Mouse (Mus musculus): ENCODE data around the gene Polr2g. TPM values are rescaled to one million over a fixed set of nuclear protein-coding genes. Genes with fewer than 3 reads are reported as not detected.

The Polr2g gene
- polyA plus RNA-seq, 1 experiment = 178 TPM

DNA sequence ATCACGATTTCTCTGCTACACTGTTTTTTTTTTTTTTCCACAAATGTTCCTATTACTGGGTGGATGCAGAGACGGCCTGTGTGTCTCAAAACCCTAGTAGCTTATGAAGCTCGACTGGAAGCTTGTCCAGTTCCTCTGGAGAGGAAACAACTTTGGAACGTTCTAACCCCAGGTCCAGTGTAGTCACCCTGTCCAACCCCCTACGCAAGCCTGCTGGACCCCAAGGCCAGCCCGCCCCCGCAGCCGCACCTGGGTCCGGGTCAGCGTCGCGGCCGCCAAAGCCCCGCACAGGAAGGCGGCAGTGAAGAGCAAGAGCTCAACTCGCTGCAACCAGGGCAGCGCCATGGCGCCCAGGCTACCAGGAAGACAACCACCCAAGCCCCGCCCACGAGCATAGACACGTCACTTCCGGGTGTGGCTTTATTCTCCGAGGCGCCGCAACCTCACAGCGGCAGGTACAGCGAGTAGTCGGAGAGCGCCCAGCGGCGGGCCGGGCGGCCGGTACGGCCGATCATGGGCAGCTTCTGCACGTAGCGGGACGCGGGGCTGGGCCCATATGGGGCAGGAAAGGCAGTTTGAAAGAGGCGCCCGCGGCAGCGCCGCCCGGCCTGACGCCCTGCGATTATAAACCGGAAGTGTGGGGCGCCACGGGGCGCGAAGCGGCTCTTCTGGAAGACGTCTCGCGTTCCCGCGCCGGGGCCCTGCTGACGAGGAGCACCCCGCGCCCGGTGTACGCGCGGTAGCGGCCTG is 24.1 kb downstream of the Polr2g start, which contains the start of gene Tmem179b:
Gene Tmem179b, minus strand, starts transcription at position 382 of the 750 bp plus-strand sequence.
- no peaks in the 10 kb centered on the region for H3K27me3 ChIP-seq (ENCODE audit: control insufficient read depth, insufficient read depth, insufficient read length)
- TF ChIP-seq MYOG (IDR thresholded peaks at IDR 0.05; ENCODE audit: control insufficient read depth, extremely low read depth, insufficient read length) = no peak
- no peak for TF ChIP-seq USF1 (IDR thresholded peaks at IDR 0.05; ENCODE audit: low read depth)
- TF ChIP-seq FOSL1 (IDR thresholded peaks at IDR 0.05; ENCODE audit: insufficient read depth, low read length, poor library complexity, severe bottlenecking) = no peak
- TF ChIP-seq MAX (IDR thresholded peaks at IDR 0.05) = peak; percentile 15
- TF ChIP-seq CTCF (IDR thresholded peaks at IDR 0.05; ENCODE audit: control insufficient read depth, insufficient read depth, insufficient read length) = no peak
- TF ChIP-seq CEBPB (IDR thresholded peaks at IDR 0.05; ENCODE audit: low read depth) = no peak
- H3K36me3 ChIP-seq (ENCODE audit: control insufficient read depth, insufficient read depth) = peaks cover 65% of the 10 kb centered on the region

DNA sequence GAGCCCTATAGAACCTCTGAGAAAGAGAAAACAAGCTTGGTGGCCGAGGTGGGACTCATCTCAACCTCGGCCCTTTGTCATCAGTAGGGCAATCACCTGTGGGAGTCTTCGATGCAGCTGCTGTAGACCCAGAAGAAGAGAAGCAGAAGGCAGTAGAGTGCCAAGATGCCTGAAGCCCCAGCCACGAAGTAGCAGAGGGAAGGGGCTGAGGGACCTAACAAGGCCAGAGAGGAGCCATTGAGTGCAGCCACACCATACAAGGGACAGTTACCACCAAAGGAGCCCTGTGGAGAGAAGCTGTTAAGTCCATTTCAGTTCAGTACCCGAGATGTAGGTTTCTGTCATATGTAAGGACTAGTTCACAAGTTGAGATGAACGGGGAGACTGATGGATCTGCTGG is 25.0 kb downstream of the Polr2g start:
- no peak overlapping the region for H3K4me3 ChIP-seq (ENCODE audit: insufficient read depth, poor library complexity, severe bottlenecking)
- H3K79me3 ChIP-seq (ENCODE audit: low read depth) = peaks cover 14% of the 10 kb centered on the region
- peak overlapping the region; percentile 60 for H3ac ChIP-seq (ENCODE audit: control insufficient read depth, insufficient read length, low read depth)
- H3K27me3 ChIP-seq (ENCODE audit: control insufficient read depth, insufficient read depth, insufficient read length) = no peaks in the 10 kb centered on the region
- peaks cover 50% of the 10 kb centered on the region for H3K79me2 ChIP-seq (ENCODE audit: control insufficient read depth, insufficient read depth)
- TF ChIP-seq MAX (IDR thresholded peaks at IDR 0.05) (no peak), USF1 (IDR thresholded peaks at IDR 0.05; ENCODE audit: low read depth) (no peak), FOSL1 (IDR thresholded peaks at IDR 0.05; ENCODE audit: insufficient read depth, low read length, poor library complexity, severe bottlenecking) (no peak), CEBPB (IDR thresholded peaks at IDR 0.05; ENCODE audit: low read depth) (no peak), MYOD1 (IDR thresholded peaks at IDR 0.05; ENCODE audit: control insufficient read depth, insufficient read length, low read depth) (no peak), CTCF (IDR thresholded peaks at IDR 0.05; ENCODE audit: control insufficient read depth, insufficient read depth, insufficient read length) (no peak), MYOG (IDR thresholded peaks at IDR 0.05; ENCODE audit: control insufficient read depth, extremely low read depth, insufficient read length) (no peak)
- H3K36me3 ChIP-seq (ENCODE audit: control insufficient read depth, insufficient read depth) = peaks cover 69% of the 10 kb centered on the region

More for the DNA sequence above, 24.1 kb downstream of the Polr2g start, which contains the start of gene Tmem179b:
- H3ac ChIP-seq (ENCODE audit: control insufficient read depth, insufficient read length, low read depth) = peak within 1 kb of the TSS; percentile 92
- peaks cover 50% of the 10 kb centered on the region for H3K79me2 ChIP-seq (ENCODE audit: control insufficient read depth, insufficient read depth)
- peak within 1 kb of the TSS; percentile 68 for H3K4me3 ChIP-seq (ENCODE audit: insufficient read depth, poor library complexity, severe bottlenecking)
- peaks cover 14% of the 10 kb centered on the region for H3K79me3 ChIP-seq (ENCODE audit: low read depth)

DNA sequence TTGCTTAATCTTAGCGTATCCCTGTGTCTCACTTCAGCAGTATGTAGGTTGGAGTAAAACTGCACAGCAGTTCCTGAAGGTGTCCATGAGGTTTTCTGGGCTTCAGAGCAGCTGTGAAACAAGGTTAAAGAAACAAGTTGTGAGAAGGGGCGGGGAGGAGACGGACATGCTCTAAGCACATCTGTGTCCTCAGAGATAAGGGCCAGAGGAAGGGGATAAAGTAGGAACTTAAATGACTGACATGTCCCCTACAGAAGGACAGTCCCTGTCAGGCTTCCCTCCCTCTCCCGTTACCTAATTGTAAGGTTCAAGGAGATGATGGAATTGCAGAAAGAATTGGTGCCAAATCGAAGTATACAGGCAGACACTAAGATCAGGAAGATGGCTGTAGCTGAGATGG is 25.4 kb downstream of the Polr2g start:
- H3ac ChIP-seq (ENCODE audit: control insufficient read depth, insufficient read length, low read depth) = no peak overlapping the region
- H3K4me3 ChIP-seq (ENCODE audit: insufficient read depth, poor library complexity, severe bottlenecking) = no peak overlapping the region
- H3K36me3 ChIP-seq (ENCODE audit: control insufficient read depth, insufficient read depth) = peaks cover 69% of the 10 kb centered on the region
- H3K79me3 ChIP-seq (ENCODE audit: low read depth) = peaks cover 14% of the 10 kb centered on the region
- H3K27me3 ChIP-seq (ENCODE audit: control insufficient read depth, insufficient read depth, insufficient read length) = no peaks in the 10 kb centered on the region
- TF ChIP-seq USF1 (IDR thresholded peaks at IDR 0.05; ENCODE audit: low read depth) = no peak
- no peak for TF ChIP-seq FOSL1 (IDR thresholded peaks at IDR 0.05; ENCODE audit: insufficient read depth, low read length, poor library complexity, severe bottlenecking)
- no peak for TF ChIP-seq MAX (IDR thresholded peaks at IDR 0.05)
- no peak for TF ChIP-seq CEBPB (IDR thresholded peaks at IDR 0.05; ENCODE audit: low read depth)
- no peak for TF ChIP-seq CTCF (IDR thresholded peaks at IDR 0.05; ENCODE audit: control insufficient read depth, insufficient read depth, insufficient read length)
- TF ChIP-seq MYOD1 (IDR thresholded peaks at IDR 0.05; ENCODE audit: control insufficient read depth, insufficient read length, low read depth) = no peak
- no peak for TF ChIP-seq MYOG (IDR thresholded peaks at IDR 0.05; ENCODE audit: control insufficient read depth, extremely low read depth, insufficient read length)
- H3K79me2 ChIP-seq (ENCODE audit: control insufficient read depth, insufficient read depth) = peaks cover 50% of the 10 kb centered on the region

DNA sequence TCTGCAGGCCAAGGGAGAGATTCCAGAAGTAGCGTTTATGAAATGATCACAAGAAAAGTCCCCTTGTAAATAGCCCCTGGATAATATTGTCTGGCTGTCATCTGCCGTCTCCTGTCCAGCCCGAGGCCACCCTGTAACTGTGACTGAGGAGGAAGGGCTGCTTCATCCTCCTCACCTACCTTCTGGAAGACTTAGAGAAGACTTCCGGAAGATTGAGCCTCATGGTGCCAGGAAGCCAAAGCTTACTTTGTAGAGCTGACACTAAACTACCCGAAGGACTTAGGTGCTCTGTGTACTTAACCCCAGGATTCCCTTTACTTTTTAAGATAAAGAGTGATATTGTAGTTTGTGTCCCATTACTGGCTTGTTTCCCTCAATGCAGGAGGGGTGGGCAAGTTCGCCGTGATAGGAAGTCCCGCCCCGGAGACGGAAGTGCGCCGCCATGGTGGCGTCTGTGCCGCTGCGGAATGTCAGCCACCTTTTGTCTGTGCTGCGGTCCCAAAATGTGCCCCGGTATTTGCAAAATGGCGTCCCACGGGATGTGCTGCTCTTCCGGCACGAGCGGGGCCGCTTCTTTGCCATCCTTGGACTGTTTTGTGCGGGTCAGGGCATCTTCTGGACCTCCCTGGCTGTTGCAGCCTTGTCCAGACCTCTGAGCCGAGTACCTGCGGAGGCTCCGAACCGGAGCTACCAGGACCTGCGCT is 27.7 kb downstream of the Polr2g start, which contains the start of gene Tmem223:
Gene Tmem223, plus strand, starts transcription at position 430 of the 704 bp plus-strand sequence.
- Histone ChIP-seq H3K79me2 (ENCODE audit: control insufficient read depth, insufficient read depth) (peaks cover 46% of the 10 kb centered on the region), H3K79me3 (ENCODE audit: low read depth) (peaks cover 13% of the 10 kb centered on the region), H3ac (ENCODE audit: control insufficient read depth, insufficient read length, low read depth) (peak within 1 kb of the TSS; percentile 50), H3K36me3 (ENCODE audit: control insufficient read depth, insufficient read depth) (peaks cover 76% of the 10 kb centered on the region), H3K4me3 (ENCODE audit: insufficient read depth, poor library complexity, severe bottlenecking) (peak within 1 kb of the TSS; percentile 51), H3K27me3 (ENCODE audit: control insufficient read depth, insufficient read depth, insufficient read length) (no peaks in the 10 kb centered on the region)
- TF ChIP-seq MYOG (IDR thresholded peaks at IDR 0.05; ENCODE audit: control insufficient read depth, extremely low read depth, insufficient read length) (no peak), USF1 (IDR thresholded peaks at IDR 0.05; ENCODE audit: low read depth) (no peak), FOSL1 (IDR thresholded peaks at IDR 0.05; ENCODE audit: insufficient read depth, low read length, poor library complexity, severe bottlenecking) (no peak), MYOD1 (IDR thresholded peaks at IDR 0.05; ENCODE audit: control insufficient read depth, insufficient read length, low read depth) (no peak), MAX (IDR thresholded peaks at IDR 0.05) (no peak), CEBPB (IDR thresholded peaks at IDR 0.05; ENCODE audit: low read depth) (no peak), CTCF (IDR thresholded peaks at IDR 0.05; ENCODE audit: control insufficient read depth, insufficient read depth, insufficient read length) (no peak)

DNA sequence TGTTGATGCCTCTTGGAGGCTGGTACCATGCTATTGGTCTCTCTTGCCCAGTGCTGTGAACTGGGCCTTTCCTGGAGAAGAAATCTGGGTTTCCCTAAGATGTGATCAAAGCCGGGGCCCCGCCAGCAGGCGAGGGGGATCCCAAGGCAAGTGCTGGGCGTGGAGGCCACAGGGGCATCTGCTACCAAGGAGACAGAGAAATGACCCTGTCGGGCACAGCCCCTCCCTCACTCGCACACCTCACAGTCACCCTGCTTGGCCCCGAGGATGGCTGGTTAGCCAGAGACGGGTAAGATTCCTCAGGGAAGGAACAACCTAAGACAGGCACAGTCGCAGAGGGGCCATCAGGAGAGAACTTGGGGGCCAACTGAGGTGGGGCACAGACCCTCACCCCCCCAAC is 32.8 kb downstream of the Polr2g start:
- Histone ChIP-seq H3K27me3 (ENCODE audit: control insufficient read depth, insufficient read depth, insufficient read length) (no peaks in the 10 kb centered on the region), H3K79me2 (ENCODE audit: control insufficient read depth, insufficient read depth) (peaks cover 33% of the 10 kb centered on the region), H3K36me3 (ENCODE audit: control insufficient read depth, insufficient read depth) (peaks cover 87% of the 10 kb centered on the region), H3K79me3 (ENCODE audit: low read depth) (peaks cover 23% of the 10 kb centered on the region), H3K4me3 (ENCODE audit: insufficient read depth, poor library complexity, severe bottlenecking) (no peak overlapping the region), H3ac (ENCODE audit: control insufficient read depth, insufficient read length, low read depth) (no peak overlapping the region)
- TF ChIP-seq CEBPB (IDR thresholded peaks at IDR 0.05; ENCODE audit: low read depth) = no peak
- TF ChIP-seq FOSL1 (IDR thresholded peaks at IDR 0.05; ENCODE audit: insufficient read depth, low read length, poor library complexity, severe bottlenecking) = no peak
- TF ChIP-seq MYOD1 (IDR thresholded peaks at IDR 0.05; ENCODE audit: control insufficient read depth, insufficient read length, low read depth) = no peak
- no peak for TF ChIP-seq CTCF (IDR thresholded peaks at IDR 0.05; ENCODE audit: control insufficient read depth, insufficient read depth, insufficient read length)
- TF ChIP-seq MYOG (IDR thresholded peaks at IDR 0.05; ENCODE audit: control insufficient read depth, extremely low read depth, insufficient read length) = no peak
- TF ChIP-seq MAX (IDR thresholded peaks at IDR 0.05) = no peak

Measured in C2C12 (cell line).